In the genomic region with DNA sequence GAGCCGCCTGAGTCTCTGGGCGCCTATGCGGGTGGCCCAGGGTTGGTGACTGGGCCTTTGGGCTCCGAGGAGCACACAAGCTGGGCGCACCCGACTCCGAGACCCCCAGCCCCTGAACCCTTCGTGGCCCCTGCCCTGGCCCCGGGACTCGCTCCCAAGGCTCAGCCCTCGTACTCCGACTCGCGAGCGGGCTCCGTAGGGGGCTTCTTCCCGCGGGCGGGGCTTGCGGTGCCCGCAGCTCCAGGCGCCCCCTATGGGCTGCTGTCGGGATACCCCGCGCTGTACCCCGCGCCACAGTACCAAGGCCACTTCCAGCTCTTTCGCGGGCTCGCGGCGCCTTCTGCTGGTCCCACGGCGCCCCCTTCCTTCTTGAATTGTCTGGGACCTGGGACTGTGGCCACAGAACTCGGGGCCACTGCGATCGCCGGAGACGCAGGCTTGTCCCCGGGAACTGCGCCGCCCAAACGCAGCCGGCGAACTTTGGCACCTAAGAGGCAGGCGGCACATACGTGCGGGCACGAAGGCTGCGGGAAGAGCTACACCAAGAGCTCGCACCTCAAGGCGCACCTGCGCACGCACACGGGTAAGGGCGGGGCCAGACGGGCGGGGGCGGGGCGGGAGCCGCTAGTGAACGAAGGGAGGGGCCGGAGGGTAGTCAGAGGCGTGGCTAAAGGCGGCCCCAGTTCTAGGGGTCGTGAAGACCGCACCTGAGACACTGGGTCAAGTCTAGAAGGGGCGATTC, we compare ENCODE assay signal across 1 mouse cellular context.
TF ChIP-seq lines count a peak whose summit lies in the region.

No protein-coding gene starts in this region.

TF ChIP-seq in MEL, 35 proteins besides CTCF, POLR2A, EP300 and RAD21:
- TF ChIP-seq NELFE (IDR thresholded peaks at IDR 0.05; ENCODE audit: low read depth, low read length) (peak; percentile 32; the same call in 1 of the 2 replicates), POLR2AphosphoS5 (IDR thresholded peaks at IDR 0.05; ENCODE audit: borderline replicate concordance, low read depth, low read length) (no peak), NRF1 (IDR thresholded peaks at IDR 0.05; ENCODE audit: insufficient read depth, low read depth, low read length, poor library complexity, severe bottlenecking) (peak; percentile 68), TBP (IDR thresholded peaks at IDR 0.05; ENCODE audit: low read depth, low read length) (no peak), TCF12 (IDR thresholded peaks at IDR 0.05; ENCODE audit: low read depth, low read length) (peak; percentile 13; the same call in 1 of the 2 replicates), KAT2A (conservative IDR thresholded peaks at IDR 0.05; ENCODE audit: low read depth, low read length) (no peak), ZKSCAN1 (IDR thresholded peaks at IDR 0.05; ENCODE audit: low read depth, low read length) (no peak), CHD1 (IDR thresholded peaks at IDR 0.05; ENCODE audit: low read depth, low read length) (peak; percentile 89; the same call in 1 of the 2 replicates), SMC3 (IDR thresholded peaks at IDR 0.05; ENCODE audit: low read depth, low read length) (peak; percentile 40), MAZ (IDR thresholded peaks at IDR 0.05; ENCODE audit: low read depth, low read length) (peak; percentile 66; the same call in 1 of the 2 replicates), POLR2AphosphoS2 (IDR thresholded peaks at IDR 0.05; ENCODE audit: low read length) (peak; percentile 53), SIN3A (IDR thresholded peaks at IDR 0.05; ENCODE audit: low read length) (peak; percentile 45; the same call in 1 of the 2 replicates), RCOR1 (IDR thresholded peaks at IDR 0.05; ENCODE audit: low read depth, low read length) (no peak)
